Mouse (Mus musculus): ENCODE data around the gene Brinp3.

Brinp3 gene

GRCm38 (mm10) chr1:146799986-146800553, 305.5 kb downstream of the Brinp3 start:
- no peak for DNase-seq

GRCm38 (mm10) chr1:146801821-146802220, 307.3 kb downstream of the Brinp3 start:
- no peak for DNase-seq

DNA sequence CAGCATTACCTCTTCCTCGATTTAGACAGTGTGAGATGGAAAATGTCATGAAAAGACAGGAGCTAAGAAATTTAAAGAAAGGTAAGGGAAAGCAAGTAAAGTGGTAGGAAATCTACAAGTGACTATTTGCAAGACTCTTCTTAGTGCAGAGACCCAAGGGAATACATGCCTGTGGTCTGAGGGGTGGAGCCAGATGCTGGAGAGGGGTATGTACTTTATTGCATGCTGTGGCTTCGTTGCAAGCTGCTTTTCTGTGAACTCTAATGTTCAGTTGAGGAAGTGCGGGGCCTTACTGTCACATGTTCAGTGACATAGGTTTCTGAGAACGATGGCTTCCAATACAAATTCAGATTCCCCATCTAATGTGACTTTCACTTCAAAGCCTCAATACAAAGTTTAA, 313.2 kb downstream of the Brinp3 start:
- no peak for DNase-seq

DNA sequence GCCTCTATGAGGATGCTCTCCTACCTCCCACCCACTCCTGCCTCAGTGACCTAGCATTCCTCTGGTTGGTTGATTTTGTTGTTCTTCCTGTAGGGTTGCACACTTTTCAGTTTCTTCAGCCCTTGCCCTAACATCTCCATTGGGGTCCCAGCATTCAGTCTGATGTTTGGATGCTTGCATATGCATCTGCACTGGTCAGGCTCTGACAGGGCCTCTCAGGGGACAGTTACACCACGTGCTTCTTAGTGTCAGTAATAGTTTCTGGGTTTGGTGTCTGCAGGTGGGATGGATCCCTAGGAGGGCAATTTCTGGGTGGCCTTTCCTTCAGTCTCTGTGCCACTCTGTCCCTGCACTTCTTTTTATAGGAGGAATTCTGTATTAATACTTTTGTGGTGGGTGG, 339.3 kb downstream of the Brinp3 start:
- DNase-seq: no peak

DNA sequence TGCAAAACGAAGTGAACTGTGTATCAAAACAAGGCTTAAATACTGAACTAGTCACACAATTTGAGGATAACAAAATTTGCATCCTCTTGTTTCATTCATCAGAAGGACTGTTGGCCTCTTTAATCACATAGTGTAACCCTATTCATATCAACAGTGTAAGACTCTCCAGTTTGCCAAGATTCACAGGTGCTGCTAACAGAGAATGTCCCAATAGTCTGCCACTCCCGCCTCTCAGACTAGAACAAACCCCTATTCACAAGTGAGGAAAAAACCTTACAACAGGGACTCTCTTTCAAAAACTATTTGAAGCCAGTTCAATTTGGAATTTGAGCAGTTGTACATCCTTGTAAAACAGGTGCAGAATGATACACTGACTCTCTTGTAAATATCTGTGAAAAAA, 349.5 kb downstream of the Brinp3 start:
- no peak for DNase-seq

- DNase-seq: no peak
Measured at GRCm38 (mm10) chr1:146848892-146849291, 354.3 kb downstream of the Brinp3 start.

DNA sequence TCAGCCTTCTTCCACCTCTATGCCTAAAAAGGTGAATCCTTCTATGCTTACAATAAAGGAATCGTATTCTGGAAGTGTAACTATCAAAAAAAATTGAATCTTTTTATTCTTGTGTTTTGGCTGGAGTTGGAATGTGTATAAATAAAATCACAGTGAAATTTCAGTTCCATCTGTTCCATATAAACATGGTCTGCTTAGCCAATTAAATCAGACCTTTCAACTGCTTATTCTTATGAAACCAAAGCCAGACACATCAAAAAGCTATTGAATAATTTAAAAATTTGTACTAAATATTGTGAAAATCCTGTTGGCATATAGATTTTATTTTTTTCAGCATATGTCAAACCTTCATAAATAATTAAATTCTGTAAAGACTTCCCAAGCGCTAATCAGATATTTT, 355.6 kb downstream of the Brinp3 start:
- DNase-seq: no peak

- DNase-seq: no peak
Measured at GRCm38 (mm10) chr1:146898636-146899035, 404.1 kb downstream of the Brinp3 start.

DNA sequence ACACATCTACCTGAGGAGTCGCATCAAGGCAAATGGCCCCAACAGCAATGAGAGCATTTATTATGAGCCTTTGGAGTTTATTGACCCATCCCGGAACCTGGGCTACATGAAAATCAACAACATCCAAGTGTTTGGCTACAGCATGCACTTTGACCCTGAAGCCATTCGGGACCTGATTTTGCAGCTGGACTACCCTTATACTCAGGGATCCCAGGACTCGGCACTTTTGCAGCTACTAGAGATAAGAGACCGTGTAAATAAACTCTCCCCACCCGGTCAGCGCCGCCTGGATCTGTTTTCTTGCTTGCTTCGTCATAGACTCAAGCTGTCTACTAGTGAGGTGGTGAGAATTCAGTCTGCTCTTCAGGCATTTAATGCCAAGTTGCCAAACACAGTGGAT, 407.1 kb downstream of the Brinp3 start:
- DNase-seq: no peak

- no peak for DNase-seq
Measured at GRCm38 (mm10) chr1:146939463-146940389, 445.2 kb downstream of the Brinp3 start.

Measured in right cerebral cortex, adult 18-20 months (tissue).